Mouse (Mus musculus) CH12.LX (cell line): ENCODE results near the gene Prpf19. TPM values are rescaled to one million over a fixed set of nuclear protein-coding genes. Genes with fewer than 3 reads are reported as not detected.

Experiments used
- DNase-seq: peaks from one replicate; pipeline ENCODE4 v3.0.0-alpha.2; 2013; ENCODE audit errors: extremely low read depth
- H3K27ac ChIP-seq: 2 replicates; pipeline ENCODE4 v1.5.1; 2012; ENCODE audit warnings: low read depth, mild to moderate bottlenecking, control low read depth, moderate library complexity; ENCODE audit not compliant: insufficient read depth
- H3K27me3 ChIP-seq: replicated peaks from 2 replicates; pipeline ENCODE3; 2012; ENCODE audit warnings: inconsistent platforms
- H3K36me3 ChIP-seq, 2 experiments: replicated peaks in 1 of 2; 2 replicates each; pipeline versions ENCODE3 to v1.6.1; 2012; ENCODE audit warnings: inconsistent platforms in 1 of 2, low read length in 1 of 2, mild to moderate bottlenecking in 1 of 2, mixed read lengths in 1 of 2, moderate library complexity in 1 of 2; ENCODE audit not compliant: control insufficient read depth in 1 of 2, insufficient read depth in 1 of 2
- H3K4me1 ChIP-seq, 2 experiments: 2 replicates each; pipeline ENCODE4 v1.6.1; 2012; ENCODE audit warnings: inconsistent platforms in 1 of 2, moderate library complexity in 1 of 2; ENCODE audit not compliant: insufficient read depth in 2 of 2, control insufficient read depth in 1 of 2
- H3K4me2 ChIP-seq: 2 replicates; pipeline ENCODE4 v1.6.1; 2012; ENCODE audit warnings: low read depth, mild to moderate bottlenecking, control low read depth; ENCODE audit not compliant: poor library complexity, insufficient read depth, severe bottlenecking
- H3K4me3 ChIP-seq, 3 experiments: fragments of 150-350 bp in 1 of 3; sonication (generic) in 1 of 3; replicated peaks in 1 of 3; 2 replicates each; pipeline versions ENCODE3 to v1.5.1; 2011 to 2012; ENCODE audit warnings: low read depth in 2 of 3, low read length in 2 of 3, mild to moderate bottlenecking in 2 of 3, moderate library complexity in 2 of 3, control low read depth in 1 of 3, improper control_type of control experiment in 1 of 3, inconsistent platforms in 1 of 3, mixed read lengths in 1 of 3; ENCODE audit not compliant: poor library complexity in 1 of 3
- H3K79me2 ChIP-seq: replicated peaks from 2 replicates; pipeline ENCODE4 v1.6.1; 2012; ENCODE audit warnings: mild to moderate bottlenecking, moderate library complexity; ENCODE audit not compliant: control insufficient read depth, poor library complexity, insufficient read depth, severe bottlenecking; ENCODE audit errors: extremely low read depth
- H3K9ac ChIP-seq: 2 replicates; pipeline ENCODE4 v1.6.1; 2012; ENCODE audit warnings: low read depth, mild to moderate bottlenecking, control low read depth, moderate library complexity; ENCODE audit not compliant: insufficient read depth
- H3K9me3 ChIP-seq: replicated peaks from 2 replicates; pipeline ENCODE3; 2012; ENCODE audit warnings: low read length, inconsistent platforms, mixed read lengths
- BHLHE40 ChIP-seq: IDR thresholded peaks from 2 replicates; pipeline ENCODE4 v1.6.1; 2011; ENCODE audit warnings: mild to moderate bottlenecking, low read depth, low read length, improper control_type of control experiment
- CHD1 ChIP-seq: IDR thresholded peaks from 2 replicates; pipeline ENCODE4 v1.6.1; 2012; ENCODE audit warnings: low read depth, low read length, improper control_type of control experiment, inconsistent platforms
- CHD2 ChIP-seq: IDR thresholded peaks from 2 replicates; pipeline ENCODE4 v1.6.1; 2011; ENCODE audit warnings: low read length, improper control_type of control experiment
- CTCF ChIP-seq, 2 experiments: IDR thresholded peaks in 1 of 2; conservative IDR thresholded peaks in 1 of 2; 2 replicates each; pipeline ENCODE4 v1.5.1; 2011 to 2012; ENCODE audit warnings: low read depth in 2 of 2, low read length in 2 of 2, improper control_type of control experiment in 1 of 2, inconsistent platforms in 1 of 2, mild to moderate bottlenecking in 1 of 2, moderate library complexity in 1 of 2
- E2F4 ChIP-seq: IDR thresholded peaks from 2 replicates; pipeline ENCODE4 v1.6.1; 2011; ENCODE audit warnings: low read depth, low read length, improper control_type of control experiment; ENCODE audit not compliant: insufficient replicate concordance
- ELF1 ChIP-seq: IDR thresholded peaks from 2 replicates; pipeline ENCODE4 v1.6.1; 2014; ENCODE audit warnings: low read depth, mild to moderate bottlenecking, inconsistent platforms, low read length, improper control_type of control experiment
- EP300 ChIP-seq: IDR thresholded peaks from 2 replicates; pipeline ENCODE4 v1.6.1; 2011; ENCODE audit warnings: low read length, improper control_type of control experiment
- ETS1 ChIP-seq: conservative IDR thresholded peaks from 2 replicates; pipeline ENCODE4 v1.6.1; 2012; ENCODE audit warnings: low read depth, mild to moderate bottlenecking, inconsistent platforms, low read length, improper control_type of control experiment, moderate library complexity
- GABPA ChIP-seq: IDR thresholded peaks from 2 replicates; pipeline ENCODE4 v1.6.1; 2012; ENCODE audit warnings: low read depth, low read length, improper control_type of control experiment, inconsistent platforms; ENCODE audit not compliant: insufficient replicate concordance
- HCFC1 ChIP-seq: IDR thresholded peaks from 2 replicates; pipeline ENCODE4 v1.6.1; 2012; ENCODE audit warnings: low read depth, mild to moderate bottlenecking, inconsistent platforms, low read length, improper control_type of control experiment
- IRF4 ChIP-seq: IDR thresholded peaks from 2 replicates; pipeline ENCODE4 v1.6.1; 2014; ENCODE audit warnings: low read depth, mild to moderate bottlenecking, inconsistent platforms, low read length, improper control_type of control experiment
- JUN ChIP-seq: IDR thresholded peaks from 2 replicates; pipeline ENCODE4 v1.6.1; 2011; ENCODE audit warnings: low read depth, mild to moderate bottlenecking, low read length, improper control_type of control experiment, moderate library complexity; ENCODE audit not compliant: insufficient read depth
- JUND ChIP-seq: conservative IDR thresholded peaks from 2 replicates; pipeline ENCODE4 v1.6.1; 2011; ENCODE audit warnings: low read depth, low read length, improper control_type of control experiment
- KAT2A ChIP-seq: IDR thresholded peaks from 2 replicates; pipeline ENCODE4 v1.6.1; 2012; ENCODE audit warnings: low read length, improper control_type of control experiment, inconsistent platforms; ENCODE audit not compliant: insufficient replicate concordance
- MAFK ChIP-seq: IDR thresholded peaks from 2 replicates; pipeline ENCODE4 v1.6.1; 2011; ENCODE audit warnings: low read length, improper control_type of control experiment; ENCODE audit not compliant: insufficient replicate concordance
- MAX ChIP-seq: IDR thresholded peaks from 2 replicates; pipeline ENCODE4 v1.6.1; 2011; ENCODE audit warnings: low read length, improper control_type of control experiment
- MAZ ChIP-seq: IDR thresholded peaks from 2 replicates; pipeline ENCODE4 v1.6.1; 2012; ENCODE audit warnings: low read depth, mild to moderate bottlenecking, inconsistent platforms, low read length, improper control_type of control experiment, moderate library complexity
- MEF2A ChIP-seq: IDR thresholded peaks from 2 replicates; pipeline ENCODE4 v1.6.1; 2014; ENCODE audit warnings: low read depth, mild to moderate bottlenecking, inconsistent platforms, low read length, improper control_type of control experiment, borderline replicate concordance
- MXI1 ChIP-seq: IDR thresholded peaks from 2 replicates; pipeline ENCODE4 v1.6.1; 2011; ENCODE audit warnings: mild to moderate bottlenecking, low read depth, low read length, improper control_type of control experiment
- MYC ChIP-seq: IDR thresholded peaks from 2 replicates; pipeline ENCODE4 v1.6.1; 2011; ENCODE audit warnings: low read depth, mild to moderate bottlenecking, improper control_type of control experiment, low read length
- NELFE ChIP-seq: IDR thresholded peaks from 2 replicates; pipeline ENCODE4 v1.6.1; 2011; ENCODE audit warnings: low read depth, low read length, improper control_type of control experiment
- NRF1 ChIP-seq: IDR thresholded peaks from 2 replicates; pipeline ENCODE4 v1.6.1; 2014; ENCODE audit warnings: low read depth, mild to moderate bottlenecking, inconsistent platforms, low read length, improper control_type of control experiment, moderate library complexity
- PAX5 ChIP-seq: IDR thresholded peaks from 2 replicates; pipeline ENCODE4 v1.6.1; 2012; ENCODE audit warnings: low read length, inconsistent platforms, mixed read lengths
- POLR2A ChIP-seq: IDR thresholded peaks from 2 replicates; pipeline ENCODE4 v1.6.1; 2011; ENCODE audit warnings: low read depth, mild to moderate bottlenecking, improper control_type of control experiment, low read length
- POLR2AphosphoS2 ChIP-seq: IDR thresholded peaks from 2 replicates; pipeline ENCODE4 v1.6.1; 2011; ENCODE audit warnings: low read depth, low read length, improper control_type of control experiment
- RAD21 ChIP-seq: IDR thresholded peaks from 2 replicates; pipeline ENCODE4 v1.6.1; 2011; ENCODE audit warnings: low read depth, mild to moderate bottlenecking, low read length, improper control_type of control experiment, moderate library complexity
- RCOR1 ChIP-seq: conservative IDR thresholded peaks from 2 replicates; pipeline ENCODE4 v1.6.1; 2012; ENCODE audit warnings: low read depth, mild to moderate bottlenecking, inconsistent platforms, low read length, improper control_type of control experiment
- SIN3A ChIP-seq: IDR thresholded peaks from 2 replicates; pipeline ENCODE4 v1.6.1; 2012; ENCODE audit warnings: low read length, improper control_type of control experiment, inconsistent platforms
- SMC3 ChIP-seq: IDR thresholded peaks from 2 replicates; pipeline ENCODE4 v1.6.1; 2011; ENCODE audit warnings: low read depth, low read length, improper control_type of control experiment
- TBP ChIP-seq: conservative IDR thresholded peaks from 2 replicates; pipeline ENCODE4 v1.6.1; 2011; ENCODE audit warnings: low read depth, low read length, improper control_type of control experiment
- TCF12 ChIP-seq: IDR thresholded peaks from 2 replicates; pipeline ENCODE4 v1.6.1; 2014; ENCODE audit warnings: low read depth, mild to moderate bottlenecking, inconsistent platforms, low read length, improper control_type of control experiment
- UBTF ChIP-seq: IDR thresholded peaks from 2 replicates; pipeline ENCODE4 v1.6.1; 2012; ENCODE audit warnings: low read depth, mild to moderate bottlenecking, inconsistent platforms, low read length, improper control_type of control experiment, moderate library complexity
- USF1 ChIP-seq: IDR thresholded peaks from 2 replicates; pipeline ENCODE4 v1.6.1; 2014; ENCODE audit warnings: low read depth, mild to moderate bottlenecking, inconsistent platforms, low read length, improper control_type of control experiment
- USF2 ChIP-seq: conservative IDR thresholded peaks from 2 replicates; pipeline ENCODE4 v1.6.1; 2011; ENCODE audit warnings: low read depth, low read length, improper control_type of control experiment
- ZC3H11A ChIP-seq: IDR thresholded peaks from 2 replicates; pipeline ENCODE4 v1.6.1; 2012; ENCODE audit warnings: low read depth, mild to moderate bottlenecking, inconsistent platforms, low read length, improper control_type of control experiment
- ZKSCAN1 ChIP-seq: IDR thresholded peaks from 2 replicates; pipeline ENCODE4 v1.6.1; 2012; ENCODE audit warnings: low read depth, inconsistent platforms, low read length, improper control_type of control experiment, borderline replicate concordance
- ZMIZ1 ChIP-seq: IDR thresholded peaks from 2 replicates; pipeline ENCODE4 v1.6.1; 2012; ENCODE audit warnings: low read depth, mild to moderate bottlenecking, inconsistent platforms, low read length, improper control_type of control experiment
- ZNF384 ChIP-seq: IDR thresholded peaks from 2 replicates; pipeline ENCODE4 v1.6.1; 2012; ENCODE audit warnings: low read depth, low read length, improper control_type of control experiment, inconsistent platforms
- dilution Hi-C: fragments of 300-500 bp; cut with MboI; formaldehyde crosslinking; loops from 2 replicates; pipeline ENCODE4 v1.14.3; 2020; ENCODE audit warnings: low sequenced_read_pairs; ENCODE audit not compliant: extremely low pct_unique_long_range_greater_than_20kb, extremely low pct_ligation_motif_present
- in situ Hi-C: fragments of 300-500 bp; cut with MboI; formaldehyde crosslinking; loops from 3 replicates; pipeline ENCODE4 v1.14.3; 2019; ENCODE audit warnings: low sequenced_read_pairs, low pct_ligation_motif_present, low pct_unique_long_range_greater_than_20kb, mixed read lengths
- polyA plus RNA-seq: library from polyadenylated mRNA; unstranded; fragments of >175 nt; gene quantifications from 2 replicates; pipeline ENCODE4 v1.2.1, GENCODE M21; 2012; ENCODE audit warnings: low read depth; ENCODE audit not compliant: insufficient read length
- total RNA-seq, 2 experiments: library from RNA; depleted of rRNA; stranded (reverse); fragments of 300-350 nt in 1 of 2; fragments of >200 nt in 1 of 2; gene quantifications; 2 replicates each; pipeline ENCODE4 v1.2.3; 2012 to 2014

Gene Prpf19
- total RNA-seq (2012; rRNA removed) (115 and 153 TPM in 2 replicates), total RNA-seq (2014; rRNA removed) (357 and 364 TPM in 2 replicates), polyA plus RNA-seq (244 and 355 TPM in 2 replicates)

DNA sequence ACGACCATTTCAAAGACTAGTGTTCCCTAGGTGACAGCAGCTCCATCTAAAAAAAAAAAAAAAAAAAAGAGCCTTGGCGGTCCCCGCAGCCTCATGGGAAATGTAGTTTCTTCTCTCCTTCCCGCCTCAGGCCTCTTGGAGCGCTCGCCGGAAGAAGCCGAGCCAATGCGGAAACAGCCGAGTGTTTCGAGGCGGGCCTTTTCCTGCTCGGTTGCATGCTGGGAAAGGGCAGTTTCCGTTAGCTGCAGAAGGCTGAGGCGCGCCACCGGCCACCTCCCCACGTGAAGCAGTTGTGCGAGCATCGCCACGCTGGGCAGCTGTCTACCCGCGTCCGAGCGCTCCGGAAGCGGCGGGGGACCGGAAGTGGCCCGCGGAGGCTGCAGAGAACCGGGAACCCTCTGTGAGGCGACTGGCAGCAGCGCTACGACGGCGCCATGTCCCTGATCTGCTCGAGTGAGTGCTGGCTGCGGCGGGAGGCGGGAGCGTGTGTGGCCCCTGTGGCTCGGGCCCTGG, at the start of gene Prpf19:
Gene Prpf19, plus strand, starts transcription at position 216 of the 513 bp plus-strand sequence.
- Histone ChIP-seq H3K27ac (peak within 1 kb of the TSS; percentile 84), H3K9ac (peak within 1 kb of the TSS; percentile 85)
- TF ChIP-seq SMC3 = no peak
- peak; percentile 96 for TF ChIP-seq SIN3A
- peak; percentile 58; the same call in 1 of the 2 replicates for TF ChIP-seq GABPA
- no peak for TF ChIP-seq RAD21
- TF ChIP-seq UBTF = peak; percentile 77
- peak; percentile 92 for TF ChIP-seq NELFE
- no peak for TF ChIP-seq EP300
- no peak; the same call in 1 of the 2 replicates for TF ChIP-seq ZKSCAN1
- peak; percentile 27; the same call in 1 of the 2 replicates for TF ChIP-seq USF1
- peak; percentile 99 for TF ChIP-seq ELF1
- TF ChIP-seq BHLHE40 = peak; percentile 90
- TF ChIP-seq KAT2A = peak; percentile 98
- peak; percentile 82 for TF ChIP-seq TCF12
- no peak for TF ChIP-seq JUN
- TF ChIP-seq TBP = 0 out of 2 replicates have a peak, but pooled peaks have one; percentile 63
- peak; percentile 99 for TF ChIP-seq MXI1
- TF ChIP-seq E2F4 = peak; percentile 95
- TF ChIP-seq CHD2 = 0 out of 2 replicates have a peak, but pooled peaks have one; percentile 6
- peak; percentile 98 for TF ChIP-seq HCFC1
- TF ChIP-seq ZMIZ1 = peak; percentile 83
- TF ChIP-seq JUND = no peak
- peak; percentile 61; the same call in 1 of the 2 replicates for TF ChIP-seq MEF2A
- peak; percentile 64 for TF ChIP-seq IRF4
- TF ChIP-seq RCOR1 = no peak
- TF ChIP-seq MAFK = no peak
- peak; percentile 97 for TF ChIP-seq POLR2A
- TF ChIP-seq PAX5 = no peak
- TF ChIP-seq MYC = peak; percentile 94
- peak; percentile 94 for TF ChIP-seq MAX
- TF ChIP-seq ZC3H11A = no peak
- peak; percentile 27 for TF ChIP-seq ETS1
- peak; percentile 31; the same call in 1 of the 2 replicates for TF ChIP-seq MAZ
- TF ChIP-seq CTCF (conservative IDR thresholded peaks at IDR 0.05 in 1 of 2, IDR thresholded peaks at IDR 0.05 in 1 of 2; ENCODE audit: low read depth in 2 of 2, low read length in 2 of 2) = no peak
- no peak for TF ChIP-seq USF2
- 0 out of 2 replicates have a peak, but pooled peaks have one; percentile 26 for TF ChIP-seq NRF1
- peak; percentile 100 for TF ChIP-seq ZNF384
- TF ChIP-seq CHD1 = no peak
- peak; percentile 87; the same call in 1 of the 2 replicates for TF ChIP-seq POLR2AphosphoS2
- TF ChIP-seq, all 38 proteins: peak for 25
- H3K9me3 ChIP-seq = peaks cover 5% of the 10 kb centered on the region
- in situ Hi-C loops (no loop called here), dilution Hi-C loops (no loop called here)
- H3K27me3 ChIP-seq = no peaks in the 10 kb centered on the region
- H3K4me3 ChIP-seq = peak within 1 kb of the TSS; percentile 91 to 98 (median 92)
- H3K36me3 ChIP-seq = peaks cover 29 to 33% of the 10 kb centered on the region in 2 experiments
- H3K4me1 ChIP-seq = peaks cover 6 to 18% of the 10 kb centered on the region in 2 experiments; a peak in 3 of 4 replicates
- peak; percentile 98 for DNase-seq
- peaks cover 39% of the 10 kb centered on the region for H3K79me2 ChIP-seq
- H3K4me2 ChIP-seq = peak within 1 kb of the TSS; percentile 93
